Mouse (Mus musculus): ENCODE results near the gene Eid2b. TPM values are rescaled to one million over a fixed set of nuclear protein-coding genes. Genes with fewer than 3 reads are reported as not detected.

Gene Eid2b
- polyA plus RNA-seq, 1 experiment from 2014 or later: 17.1 TPM

- Histone ChIP-seq H3K27me3 (ENCODE audit: control insufficient read depth, insufficient read depth, low read length) (no peaks in the 10 kb centered on the region), H3K9me3 (ENCODE audit: control insufficient read depth, low read length) (no peaks in the 10 kb centered on the region), H3K4me2 (ENCODE audit: low read depth) (peak overlapping the region; percentile 23), H3K4me3 (ENCODE audit: low read depth, low read length) (0 out of 2 replicates have a peak overlapping the region, but pooled peaks have one; percentile 4), H3K4me1 (ENCODE audit: control insufficient read depth, insufficient read depth, low read length) (peaks cover 9% of the 10 kb centered on the region), H3K9ac (ENCODE audit: low read length) (no peak overlapping the region), H3K27ac (ENCODE audit: low read depth, low read length) (peak overlapping the region; percentile 60), H3K36me3 (ENCODE audit: control insufficient read depth, insufficient read depth, low read length) (peaks cover 18% of the 10 kb centered on the region)
- WGBS: 47% methylated on average over 9 of the region's 9 CpGs
- ATAC-seq (ENCODE audit: insufficient read depth, low FRiP score, low TSS enrichment) (no peak; the same call in 1 of the 2 replicates), DNase-seq (ENCODE audit: low spot score) (peak; percentile 61)
These were observed 32.2 kb downstream of the Eid2b start for GRCm38 (mm10) chr7:28309737-28310136.

- no peaks in the 10 kb centered on the region for H3K27me3 ChIP-seq (ENCODE audit: control insufficient read depth, insufficient read depth, low read length)
- peaks cover 9% of the 10 kb centered on the region for H3K4me1 ChIP-seq (ENCODE audit: control insufficient read depth, insufficient read depth, low read length)
- WGBS: 6% methylated on average over 35 of the region's 35 CpGs
- peak; percentile 54 for ATAC-seq (ENCODE audit: insufficient read depth, low FRiP score, low TSS enrichment)
- peak; percentile 12 for DNase-seq (ENCODE audit: low spot score)
- peak overlapping the region; percentile 73 for H3K27ac ChIP-seq (ENCODE audit: low read depth, low read length)
- H3K4me2 ChIP-seq (ENCODE audit: low read depth): peak overlapping the region; percentile 64
- H3K9me3 ChIP-seq (ENCODE audit: control insufficient read depth, low read length): no peaks in the 10 kb centered on the region
- H3K36me3 ChIP-seq (ENCODE audit: control insufficient read depth, insufficient read depth, low read length): peaks cover 27% of the 10 kb centered on the region
- H3K9ac ChIP-seq (ENCODE audit: low read length): peak overlapping the region; percentile 92
- H3K4me3 ChIP-seq (ENCODE audit: low read depth, low read length): peak overlapping the region; percentile 97
These were observed 33.8 kb downstream of the Eid2b start for GRCm38 (mm10) chr7:28311151-28311925.

- peak within 1 kb of the TSS; percentile 97 for H3K4me3 ChIP-seq (ENCODE audit: low read depth, low read length)
- peak within 1 kb of the TSS; percentile 92 for H3K9ac ChIP-seq (ENCODE audit: low read length)
- H3K9me3 ChIP-seq (ENCODE audit: control insufficient read depth, low read length): no peaks in the 10 kb centered on the region
- peaks cover 24% of the 10 kb centered on the region for H3K36me3 ChIP-seq (ENCODE audit: control insufficient read depth, insufficient read depth, low read length)
- peak; percentile 96 for ATAC-seq (ENCODE audit: insufficient read depth, low FRiP score, low TSS enrichment)
- peaks cover 9% of the 10 kb centered on the region for H3K4me1 ChIP-seq (ENCODE audit: control insufficient read depth, insufficient read depth, low read length)
- peak within 1 kb of the TSS; percentile 64 for H3K4me2 ChIP-seq (ENCODE audit: low read depth)
- WGBS: under 1% methylated on average over 42 of the region's 45 CpGs
- peak within 1 kb of the TSS; percentile 73 for H3K27ac ChIP-seq (ENCODE audit: low read depth, low read length)
- H3K27me3 ChIP-seq (ENCODE audit: control insufficient read depth, insufficient read depth, low read length): no peaks in the 10 kb centered on the region
- DNase-seq (ENCODE audit: low spot score): peak; percentile 97
These were observed 34.5 kb downstream of the Eid2b start, which contains the start of gene Timm50 for GRCm38 (mm10) chr7:28311926-28312543. Gene Timm50 (minus strand): TSS chr7:28312072.

GRCm38 (mm10) chr7:28318036-28318435 is 40.5 kb downstream of the Eid2b start:
- peaks cover 47% of the 10 kb centered on the region for H3K36me3 ChIP-seq (ENCODE audit: control insufficient read depth, insufficient read depth, low read length)
- ATAC-seq (ENCODE audit: insufficient read depth, low FRiP score, low TSS enrichment): no peak
- 89% methylated on average over 3 of the region's 3 CpGs for WGBS

GRCm38 (mm10) chr7:28318714-28319113 is 41.2 kb downstream of the Eid2b start:
- H3K4me1 ChIP-seq (ENCODE audit: control insufficient read depth, insufficient read depth, low read length): no peaks in the 10 kb centered on the region
- DNase-seq (ENCODE audit: low spot score) (no peak), ATAC-seq (ENCODE audit: insufficient read depth, low FRiP score, low TSS enrichment) (no peak)
- H3K27ac ChIP-seq (ENCODE audit: low read depth, low read length): no peak overlapping the region
- no peak overlapping the region for H3K4me2 ChIP-seq (ENCODE audit: low read depth)
- no peak overlapping the region for H3K4me3 ChIP-seq (ENCODE audit: low read depth, low read length)
- no peaks in the 10 kb centered on the region for H3K27me3 ChIP-seq (ENCODE audit: control insufficient read depth, insufficient read depth, low read length)
- WGBS: 94% methylated on average over 17 of the region's 17 CpGs
- no peak overlapping the region for H3K9ac ChIP-seq (ENCODE audit: low read length)
- H3K36me3 ChIP-seq (ENCODE audit: control insufficient read depth, insufficient read depth, low read length): peaks cover 54% of the 10 kb centered on the region
- H3K9me3 ChIP-seq (ENCODE audit: control insufficient read depth, low read length): no peaks in the 10 kb centered on the region

More at GRCm38 (mm10) chr7:28318036-28318435, 40.5 kb downstream of the Eid2b start:
- Histone ChIP-seq H3K4me1 (ENCODE audit: control insufficient read depth, insufficient read depth, low read length) (no peaks in the 10 kb centered on the region), H3K27me3 (ENCODE audit: control insufficient read depth, insufficient read depth, low read length) (no peaks in the 10 kb centered on the region), H3K4me3 (ENCODE audit: low read depth, low read length) (no peak overlapping the region), H3K9ac (ENCODE audit: low read length) (no peak overlapping the region), H3K9me3 (ENCODE audit: control insufficient read depth, low read length) (no peaks in the 10 kb centered on the region), H3K4me2 (ENCODE audit: low read depth) (no peak overlapping the region), H3K27ac (ENCODE audit: low read depth, low read length) (no peak overlapping the region)
- DNase-seq (ENCODE audit: low spot score): no peak

- Histone ChIP-seq H3K27ac (ENCODE audit: low read depth, low read length) (no peak overlapping the region), H3K27me3 (ENCODE audit: control insufficient read depth, insufficient read depth, low read length) (no peaks in the 10 kb centered on the region), H3K4me1 (ENCODE audit: control insufficient read depth, insufficient read depth, low read length) (no peaks in the 10 kb centered on the region), H3K9me3 (ENCODE audit: control insufficient read depth, low read length) (no peaks in the 10 kb centered on the region), H3K36me3 (ENCODE audit: control insufficient read depth, insufficient read depth, low read length) (peaks cover 48% of the 10 kb centered on the region), H3K9ac (ENCODE audit: low read length) (no peak overlapping the region), H3K4me2 (ENCODE audit: low read depth) (no peak overlapping the region), H3K4me3 (ENCODE audit: low read depth, low read length) (no peak overlapping the region)
- ATAC-seq (ENCODE audit: insufficient read depth, low FRiP score, low TSS enrichment): no peak
- DNase-seq (ENCODE audit: low spot score): no peak
- 91% methylated on average over 15 of the region's 15 CpGs for WGBS
These were observed 44.6 kb downstream of the Eid2b start for GRCm38 (mm10) chr7:28321974-28322720.

- Histone ChIP-seq H3K4me1 (ENCODE audit: control insufficient read depth, insufficient read depth, low read length) (no peaks in the 10 kb centered on the region), H3K4me3 (ENCODE audit: low read depth, low read length) (no peak overlapping the region), H3K36me3 (ENCODE audit: control insufficient read depth, insufficient read depth, low read length) (peaks cover 41% of the 10 kb centered on the region), H3K27ac (ENCODE audit: low read depth, low read length) (no peak overlapping the region), H3K9ac (ENCODE audit: low read length) (no peak overlapping the region), H3K4me2 (ENCODE audit: low read depth) (no peak overlapping the region), H3K9me3 (ENCODE audit: control insufficient read depth, low read length) (no peaks in the 10 kb centered on the region), H3K27me3 (ENCODE audit: control insufficient read depth, insufficient read depth, low read length) (no peaks in the 10 kb centered on the region)
- 98% methylated on average over 8 of the region's 8 CpGs for WGBS
- ATAC-seq (ENCODE audit: insufficient read depth, low FRiP score, low TSS enrichment) (no peak), DNase-seq (ENCODE audit: low spot score) (no peak)
These were observed 47.8 kb downstream of the Eid2b start for GRCm38 (mm10) chr7:28325293-28325692.

GRCm38 (mm10) chr7:28326457-28326856 is 48.9 kb downstream of the Eid2b start:
- no peak overlapping the region for H3K27ac ChIP-seq (ENCODE audit: low read depth, low read length)
- H3K4me2 ChIP-seq (ENCODE audit: low read depth): no peak overlapping the region
- ATAC-seq (ENCODE audit: insufficient read depth, low FRiP score, low TSS enrichment) (no peak), DNase-seq (ENCODE audit: low spot score) (no peak)
- H3K27me3 ChIP-seq (ENCODE audit: control insufficient read depth, insufficient read depth, low read length): no peaks in the 10 kb centered on the region
- H3K9me3 ChIP-seq (ENCODE audit: control insufficient read depth, low read length): no peaks in the 10 kb centered on the region
- H3K4me3 ChIP-seq (ENCODE audit: low read depth, low read length): no peak overlapping the region
- H3K9ac ChIP-seq (ENCODE audit: low read length): no peak overlapping the region
- H3K4me1 ChIP-seq (ENCODE audit: control insufficient read depth, insufficient read depth, low read length): no peaks in the 10 kb centered on the region
- 84% methylated on average over 4 of the region's 4 CpGs for WGBS
- peaks cover 42% of the 10 kb centered on the region for H3K36me3 ChIP-seq (ENCODE audit: control insufficient read depth, insufficient read depth, low read length)

All from neural tube, embryonic 11.5 days (tissue).